Mouse (Mus musculus): ENCODE measurements around the gene Ncor2. TPM values are rescaled to one million over a fixed set of nuclear protein-coding genes. Genes with fewer than 3 reads are reported as not detected.

The Ncor2 gene
- polyA plus RNA-seq, 1 experiment from 2014 or later, result 11.1 TPM

GRCm38 (mm10) chr5:125163441-125164050 lies 15.5 kb downstream of the Ncor2 start:
- WGBS, result 35% methylated on average over 8 of the region's 8 CpGs
- Histone ChIP-seq H3K4me2 (replicated peaks; ENCODE audit: low read depth) (no peak overlapping the region), H3K27me3 (ENCODE audit: control insufficient read depth, insufficient read depth, low read length) (no peaks in the 10 kb centered on the region), H3K36me3 (ENCODE audit: control insufficient read depth, insufficient read depth, low read length) (0 out of 2 replicates have a peak, but pooled peaks cover 2% of the 10 kb centered on the region), H3K27ac (replicated peaks) (0 out of 2 replicates have a peak overlapping the region, but pooled peaks have one; percentile 4), H3K4me3 (ENCODE audit: low read depth, low read length) (no peak overlapping the region), H3K9me3 (ENCODE audit: control insufficient read depth, low read length) (no peaks in the 10 kb centered on the region), H3K9ac (ENCODE audit: low read length) (no peak overlapping the region), H3K4me1 (replicated peaks; ENCODE audit: control insufficient read depth, insufficient read depth) (peaks cover 33% of the 10 kb centered on the region)
- no peak for TF ChIP-seq EP300 (optimal IDR thresholded peaks at IDR 0.05)
- TF ChIP-seq CTCF (IDR thresholded peaks at IDR 0.05; ENCODE audit: low read depth), result no peak
- no peak for ATAC-seq (ENCODE audit: low FRiP score, low TSS enrichment)
- DNase-seq (ENCODE audit: low spot score), result no peak

GRCm38 (mm10) chr5:125162461-125162860 lies 16.6 kb downstream of the Ncor2 start:
- Histone ChIP-seq H3K9ac (ENCODE audit: low read length) (no peak overlapping the region), H3K36me3 (ENCODE audit: control insufficient read depth, insufficient read depth, low read length) (0 out of 2 replicates have a peak, but pooled peaks cover 2% of the 10 kb centered on the region), H3K4me3 (ENCODE audit: low read depth, low read length) (no peak overlapping the region), H3K27me3 (ENCODE audit: control insufficient read depth, insufficient read depth, low read length) (no peaks in the 10 kb centered on the region), H3K4me2 (replicated peaks; ENCODE audit: low read depth) (no peak overlapping the region), H3K27ac (replicated peaks) (no peak overlapping the region), H3K9me3 (ENCODE audit: control insufficient read depth, low read length) (no peaks in the 10 kb centered on the region), H3K4me1 (replicated peaks; ENCODE audit: control insufficient read depth, insufficient read depth) (peaks cover 44% of the 10 kb centered on the region)
- WGBS, result 67% methylated on average over 1 of the region's 3 CpGs
- no peak for ATAC-seq (ENCODE audit: low FRiP score, low TSS enrichment)
- no peak for DNase-seq (ENCODE audit: low spot score)
- TF ChIP-seq EP300 (optimal IDR thresholded peaks at IDR 0.05), result no peak
- no peak for TF ChIP-seq CTCF (IDR thresholded peaks at IDR 0.05; ENCODE audit: low read depth)

GRCm38 (mm10) chr5:125159804-125160405 lies 19.1 kb downstream of the Ncor2 start:
- Histone ChIP-seq H3K27me3 (ENCODE audit: control insufficient read depth, insufficient read depth, low read length) (no peaks in the 10 kb centered on the region), H3K9me3 (ENCODE audit: control insufficient read depth, low read length) (no peaks in the 10 kb centered on the region), H3K27ac (replicated peaks) (no peak overlapping the region; the same call in 1 of the 2 replicates), H3K4me1 (replicated peaks; ENCODE audit: control insufficient read depth, insufficient read depth) (peaks cover 49% of the 10 kb centered on the region), H3K9ac (ENCODE audit: low read length) (peak overlapping the region; percentile 48; the same call in 1 of the 2 replicates), H3K4me2 (replicated peaks; ENCODE audit: low read depth) (no peak overlapping the region), H3K4me3 (ENCODE audit: low read depth, low read length) (no peak overlapping the region), H3K36me3 (ENCODE audit: control insufficient read depth, insufficient read depth, low read length) (0 out of 2 replicates have a peak, but pooled peaks cover 2% of the 10 kb centered on the region)
- DNase-seq (ENCODE audit: low spot score), result no peak
- 45% methylated on average over 14 of the region's 14 CpGs for WGBS
- no peak for TF ChIP-seq EP300 (optimal IDR thresholded peaks at IDR 0.05)
- TF ChIP-seq CTCF (IDR thresholded peaks at IDR 0.05; ENCODE audit: low read depth), result no peak
- ATAC-seq (ENCODE audit: low FRiP score, low TSS enrichment), result no peak

- Histone ChIP-seq H3K4me3 (ENCODE audit: low read depth, low read length) (no peak overlapping the region), H3K36me3 (ENCODE audit: control insufficient read depth, insufficient read depth, low read length) (0 out of 2 replicates have a peak, but pooled peaks cover 2% of the 10 kb centered on the region), H3K4me2 (replicated peaks; ENCODE audit: low read depth) (peak overlapping the region; percentile 40; the same call in 1 of the 2 replicates), H3K9me3 (ENCODE audit: control insufficient read depth, low read length) (no peaks in the 10 kb centered on the region), H3K27ac (replicated peaks) (peak overlapping the region; percentile 87), H3K9ac (ENCODE audit: low read length) (peak overlapping the region; percentile 51; the same call in 1 of the 2 replicates), H3K27me3 (ENCODE audit: control insufficient read depth, insufficient read depth, low read length) (no peaks in the 10 kb centered on the region), H3K4me1 (replicated peaks; ENCODE audit: control insufficient read depth, insufficient read depth) (peaks cover 44% of the 10 kb centered on the region)
- TF ChIP-seq CTCF (IDR thresholded peaks at IDR 0.05; ENCODE audit: low read depth), result no peak
- TF ChIP-seq EP300 (optimal IDR thresholded peaks at IDR 0.05), result no peak
- peak; percentile 61 for ATAC-seq (ENCODE audit: low FRiP score, low TSS enrichment)
- peak; percentile 82 for DNase-seq (ENCODE audit: low spot score)
- WGBS, result 5% methylated on average over 12 of the region's 12 CpGs
These were observed 19.7 kb downstream of the Ncor2 start for GRCm38 (mm10) chr5:125159293-125159692.

- H3K27ac ChIP-seq (replicated peaks), result peak overlapping the region; percentile 87
These were observed 20.6 kb downstream of the Ncor2 start for GRCm38 (mm10) chr5:125158232-125158961.

More at GRCm38 (mm10) chr5:125158232-125158961, 20.6 kb downstream of the Ncor2 start:
- peak overlapping the region; percentile 4; the same call in 1 of the 2 replicates for H3K4me3 ChIP-seq (ENCODE audit: low read depth, low read length)
- peak; percentile 43 for ATAC-seq (ENCODE audit: low FRiP score, low TSS enrichment)
- DNase-seq (ENCODE audit: low spot score), result peak; percentile 67
- peaks cover 40% of the 10 kb centered on the region for H3K4me1 ChIP-seq (replicated peaks; ENCODE audit: control insufficient read depth, insufficient read depth)
- H3K4me2 ChIP-seq (replicated peaks; ENCODE audit: low read depth), result peak overlapping the region; percentile 40
- 15% methylated on average over 21 of the region's 21 CpGs for WGBS
- TF ChIP-seq EP300 (optimal IDR thresholded peaks at IDR 0.05), result no peak
- TF ChIP-seq CTCF (IDR thresholded peaks at IDR 0.05; ENCODE audit: low read depth), result no peak
- H3K27me3 ChIP-seq (ENCODE audit: control insufficient read depth, insufficient read depth, low read length), result no peaks in the 10 kb centered on the region
- H3K9ac ChIP-seq (ENCODE audit: low read length), result peak overlapping the region; percentile 51
- no peaks in the 10 kb centered on the region for H3K9me3 ChIP-seq (ENCODE audit: control insufficient read depth, low read length)
- 0 out of 2 replicates have a peak, but pooled peaks cover 2% of the 10 kb centered on the region for H3K36me3 ChIP-seq (ENCODE audit: control insufficient read depth, insufficient read depth, low read length)
